Mouse (Mus musculus): Measurements from ENCODE around the gene Sdhaf3.

Gene Sdhaf3

GRCm38 (mm10) chr6:7068782-7069181 lies 113.0 kb downstream of the Sdhaf3 start:
- DNase-seq (ENCODE audit: low read depth, low spot score) = no peak

DNA sequence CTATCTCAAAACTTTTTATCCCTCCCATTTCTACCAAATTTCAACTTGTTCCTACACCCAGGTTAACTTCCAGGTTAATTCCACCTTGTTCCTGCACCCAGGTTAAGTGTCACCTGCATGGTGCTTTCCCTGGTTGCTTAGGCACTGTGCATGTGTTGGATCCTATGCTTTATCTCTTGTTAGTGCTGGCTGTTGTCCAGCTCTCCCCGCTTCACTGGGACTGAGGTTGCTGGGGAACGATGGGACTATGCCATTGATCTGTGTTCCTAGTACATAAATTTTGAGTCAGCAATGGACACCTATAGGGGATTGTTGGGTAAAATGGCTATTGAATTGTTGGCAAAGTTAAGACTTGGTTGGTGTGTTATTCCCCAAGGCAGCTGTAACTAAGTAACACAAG lies 113.7 kb downstream of the Sdhaf3 start:
- no peak for DNase-seq (ENCODE audit: low read depth, low spot score)

- no peak for DNase-seq (ENCODE audit: low read depth, low spot score)
Measured at GRCm38 (mm10) chr6:7082054-7082453, 126.2 kb downstream of the Sdhaf3 start.

GRCm38 (mm10) chr6:7082467-7083259 lies 126.9 kb downstream of the Sdhaf3 start:
- DNase-seq (ENCODE audit: low read depth, low spot score) = no peak

GRCm38 (mm10) chr6:7083661-7084060 lies 127.9 kb downstream of the Sdhaf3 start:
- DNase-seq (ENCODE audit: low read depth, low spot score) = no peak

DNA sequence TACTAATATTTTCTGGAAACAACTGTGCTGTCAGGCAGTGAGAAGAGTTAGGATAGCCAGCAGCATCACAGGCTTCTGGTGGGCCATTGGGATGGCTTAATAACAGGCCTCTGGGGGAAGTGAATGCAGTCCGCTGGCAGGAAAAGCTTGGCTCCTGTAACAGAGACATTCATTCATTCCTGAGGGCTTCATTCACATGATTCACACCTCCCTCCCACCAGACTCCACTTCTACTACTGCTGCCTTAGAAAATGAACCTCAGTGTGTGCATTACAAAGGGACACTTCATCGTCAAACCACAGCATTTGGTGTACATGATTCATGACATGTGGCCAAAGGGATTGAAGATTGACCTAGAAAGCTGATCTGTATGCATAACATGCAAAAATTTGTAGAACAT lies 128.6 kb downstream of the Sdhaf3 start:
- DNase-seq (ENCODE audit: low read depth, low spot score) = no peak

DNA sequence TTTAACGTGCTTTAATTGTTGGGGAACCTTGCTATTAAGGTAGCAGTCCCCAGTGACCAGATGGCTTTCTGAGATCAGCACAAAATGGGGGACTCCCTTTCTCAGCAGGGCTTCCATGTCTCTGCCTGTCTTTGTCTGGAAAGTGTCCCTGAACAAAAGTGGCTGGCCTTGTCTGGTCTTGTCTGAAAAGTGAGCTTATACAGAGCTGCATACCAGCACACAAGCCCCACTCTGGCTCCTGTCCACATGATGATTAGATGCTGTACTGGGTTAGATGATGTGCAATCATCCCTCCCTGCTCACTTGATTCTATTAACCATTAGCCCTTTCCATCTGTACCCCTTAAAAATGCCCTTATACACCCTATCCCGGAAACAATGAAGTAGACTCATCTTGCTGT lies 129.7 kb downstream of the Sdhaf3 start:
- no peak for DNase-seq (ENCODE audit: low read depth, low spot score)

GRCm38 (mm10) chr6:7092094-7092493 lies 136.3 kb downstream of the Sdhaf3 start:
- no peak for DNase-seq (ENCODE audit: low read depth, low spot score)
